Mouse (Mus musculus) liver, adult 2 months (tissue): ENCODE measurements around the gene Tmem29. TPM values are rescaled to one million over a fixed set of nuclear protein-coding genes. Genes with fewer than 3 reads are reported as not detected.
A peak's percentile ranks its signal among the peaks of the same experiment; 100 is the strongest.

Experiments used
- DNase-seq: peaks from one replicate; pipeline ENCODE4 v3.0.0-alpha.2; 2011; ENCODE audit warnings: low read depth, low spot score; ENCODE audit errors: extremely low read depth
- H3K27ac ChIP-seq: fragments of 200-500 bp; replicated peaks from 2 replicates; pipeline ENCODE4 v1.5.1; 2012; ENCODE audit warnings: low read depth, mild to moderate bottlenecking, control low read depth, inconsistent platforms, low read length; ENCODE audit not compliant: insufficient read depth
- H3K27me3 ChIP-seq: fragments of 200-500 bp; 2 replicates; pipeline ENCODE4 v1.6.1; 2012; ENCODE audit warnings: mild to moderate bottlenecking, moderate library complexity, low read length, inconsistent platforms; ENCODE audit not compliant: control insufficient read depth, insufficient read depth
- H3K36me3 ChIP-seq: fragments of 200-500 bp; 2 replicates; pipeline ENCODE4 v1.6.1; 2012; ENCODE audit warnings: low read length, inconsistent platforms; ENCODE audit not compliant: control insufficient read depth, insufficient read depth
- H3K4me1 ChIP-seq: fragments of 200-500 bp; 2 replicates; pipeline ENCODE4 v1.6.1; 2011; ENCODE audit warnings: low read length; ENCODE audit not compliant: control insufficient read depth, insufficient read depth
- H3K4me3 ChIP-seq: fragments of 200-500 bp; 2 replicates; pipeline ENCODE4 v1.5.1; 2011; ENCODE audit warnings: low read depth, mild to moderate bottlenecking, control low read depth, low read length, moderate library complexity; ENCODE audit not compliant: insufficient read depth
- H3K79me2 ChIP-seq: fragments of 200-500 bp; 2 replicates; pipeline ENCODE4 v1.6.1; 2012; ENCODE audit warnings: inconsistent platforms, mild to moderate bottlenecking, low read length, moderate library complexity; ENCODE audit not compliant: control insufficient read depth, insufficient read depth
- H3K9ac ChIP-seq: fragments of 200-500 bp; 2 replicates; pipeline ENCODE4 v1.6.1; 2012; ENCODE audit warnings: low read depth, mild to moderate bottlenecking, control low read depth, inconsistent platforms, low read length
- CTCF ChIP-seq: fragments of 200-500 bp; IDR thresholded peaks from 2 replicates; pipeline ENCODE4 v1.5.1; 2011; ENCODE audit warnings: low read depth, low read length, control low read depth
- POLR2A ChIP-seq: fragments of 200-500 bp; IDR thresholded peaks from 2 replicates; pipeline ENCODE4 v1.6.1; 2011; ENCODE audit warnings: low read length, control low read depth; ENCODE audit not compliant: insufficient read depth; ENCODE audit errors: extremely low read depth
- WGBS: fragments of 180-500 bp; shearing (Covaris S2); methylation state at CpG from one replicate; pipeline ENCODE4 v1.1.7; 2018; 5-methylcytosine and 5-hydroxymethylcytosine counted together
- polyA plus RNA-seq: library from polyadenylated mRNA; depleted of rRNA; stranded (reverse); fragments of >200 nt; gene quantifications from 2 replicates; pipeline ENCODE4 v1.2.3, GENCODE M21; 2012; rRNA removed
- total RNA-seq: library from RNA; depleted of rRNA; stranded (reverse); fragments of >200 nt; gene quantifications from 2 replicates; pipeline ENCODE4 v1.2.3, GENCODE M21; 2014; rRNA removed

Tmem29 gene
- total and polyA plus RNA-seq, 2 experiments: 3.4 to 18.5 TPM

GRCm38 (mm10) chrX:150440505-150441338 lies 18.2 kb downstream of the Tmem29 start:
- Histone ChIP-seq H3K4me1 (no peaks in the 10 kb centered on the region), H3K27me3 (no peaks in the 10 kb centered on the region), H3K9ac (no peak overlapping the region), H3K36me3 (no peaks in the 10 kb centered on the region), H3K27ac (no peak overlapping the region), H3K79me2 (no peaks in the 10 kb centered on the region), H3K4me3 (peak overlapping the region; percentile 37)
- DNase-seq: peak; percentile 53
- TF ChIP-seq POLR2A: no peak
- TF ChIP-seq CTCF: no peak
- 24% methylated on average over 18 of the region's 18 CpGs for WGBS

GRCm38 (mm10) chrX:150436373-150436772 lies 22.6 kb downstream of the Tmem29 start:
- Histone ChIP-seq H3K79me2 (no peaks in the 10 kb centered on the region; the same call in 1 of the 2 replicates), H3K4me3 (no peak overlapping the region), H3K27ac (no peak overlapping the region), H3K4me1 (no peaks in the 10 kb centered on the region), H3K9ac (no peak overlapping the region), H3K36me3 (no peaks in the 10 kb centered on the region), H3K27me3 (no peaks in the 10 kb centered on the region)
- TF ChIP-seq POLR2A: no peak
- TF ChIP-seq CTCF: no peak
- DNase-seq: no peak
- WGBS: 100% methylated on average over 2 of the region's 2 CpGs

DNA sequence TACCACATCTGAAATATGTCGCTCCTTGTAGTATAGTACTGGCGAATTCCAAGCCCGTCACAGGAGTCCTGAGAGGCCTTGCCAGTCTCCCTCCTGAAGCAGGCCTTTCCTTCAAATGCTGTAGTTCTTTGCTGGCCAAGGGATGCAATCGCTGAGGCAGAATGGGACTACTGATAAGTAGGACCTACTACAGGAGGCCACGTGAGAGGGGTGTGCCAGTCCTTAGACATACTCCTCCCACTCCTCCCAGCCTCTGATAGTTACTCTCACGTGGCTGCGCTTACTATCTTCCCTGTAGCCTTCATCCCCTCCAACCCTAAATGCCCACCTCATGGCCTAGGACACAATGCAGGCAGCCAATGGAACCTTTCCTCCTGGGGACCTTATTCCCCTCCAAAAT lies 23.6 kb downstream of the Tmem29 start:
- TF ChIP-seq POLR2A: no peak
- no peak overlapping the region for H3K4me3 ChIP-seq
- no peak for DNase-seq
- H3K9ac ChIP-seq: no peak overlapping the region
- H3K36me3 ChIP-seq: no peaks in the 10 kb centered on the region
- H3K79me2 ChIP-seq: no peaks in the 10 kb centered on the region; the same call in 1 of the 2 replicates
- 93% methylated on average over 7 of the region's 7 CpGs for WGBS
- no peaks in the 10 kb centered on the region for H3K4me1 ChIP-seq
- no peaks in the 10 kb centered on the region for H3K27me3 ChIP-seq
- H3K27ac ChIP-seq: no peak overlapping the region

DNA sequence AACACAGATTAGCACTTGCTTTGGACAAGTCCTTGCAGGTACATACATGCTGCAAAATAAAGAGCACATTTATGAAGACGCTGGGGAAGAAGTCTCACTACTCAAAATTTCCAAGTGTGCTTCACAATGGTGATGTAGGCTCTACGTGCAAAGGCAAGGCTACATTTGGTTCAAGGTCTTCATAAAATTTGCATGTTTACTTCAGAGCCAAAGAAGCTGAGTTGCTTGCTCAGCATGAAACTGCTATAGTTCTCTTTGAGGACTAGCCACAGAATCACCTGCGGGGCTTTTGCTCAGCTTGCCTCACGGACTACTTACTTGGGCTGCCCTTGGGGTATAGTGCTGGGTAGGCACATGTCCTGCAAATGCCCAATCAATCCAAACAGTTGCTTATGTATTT lies 45.4 kb downstream of the Tmem29 start:
- TF ChIP-seq CTCF (no peak), POLR2A (no peak)
- Histone ChIP-seq H3K27me3 (no peaks in the 10 kb centered on the region), H3K4me1 (no peaks in the 10 kb centered on the region), H3K79me2 (no peaks in the 10 kb centered on the region), H3K36me3 (no peaks in the 10 kb centered on the region; the same call in 1 of the 2 replicates), H3K4me3 (no peak overlapping the region), H3K9ac (no peak overlapping the region), H3K27ac (no peak overlapping the region)
- WGBS: 97% methylated on average over 4 of the region's 4 CpGs
- no peak for DNase-seq

Other genes starting within 250 kb of the Tmem29 start
- gene Alas2, start 88.2 kb upstream of the Tmem29 start, total RNA-seq: 15.8 and 28.4 TPM in 2 replicates
- gene Alas2, start 88.2 kb upstream of the Tmem29 start, polyA plus RNA-seq: 41.1 and 48.4 TPM in 2 replicates
- gene Pfkfb1, start 129.1 kb upstream of the Tmem29 start, total RNA-seq: 23.8 and 31.6 TPM in 2 replicates
- 21.2 and 23.5 TPM in 2 replicates for gene Pfkfb1, start 129.1 kb upstream of the Tmem29 start, polyA plus RNA-seq
- 9.3 and 10.7 TPM in 2 replicates for gene Apex2, start 130.7 kb upstream of the Tmem29 start, total RNA-seq
- 5.6 and 5.7 TPM in 2 replicates for gene Apex2, start 130.7 kb upstream of the Tmem29 start, polyA plus RNA-seq
- under 0.01 and 0.20 TPM in 2 replicates for gene Tro, start 198.4 kb upstream of the Tmem29 start, total RNA-seq
- gene Tro, start 198.4 kb upstream of the Tmem29 start, polyA plus RNA-seq: 0.02 and 0.28 TPM in 2 replicates